Mouse (Mus musculus): ENCODE measurements around the gene Scyl2. TPM values are rescaled to one million over a fixed set of nuclear protein-coding genes. Genes with fewer than 3 reads are reported as not detected.

The Scyl2 gene
- total and polyA plus RNA-seq, 3 experiments, result 15.1 to 17.4 (median 17.2) TPM

- DNase-seq (ENCODE audit: extremely low read depth), result no peak
- Histone ChIP-seq H3K4me1 (ENCODE audit: control insufficient read depth in 1 of 2, insufficient read depth in 2 of 2) (no peaks in the 10 kb centered on the region), H3K9me3 (replicated peaks; ENCODE audit: low read length) (no peaks in the 10 kb centered on the region), H3K79me2 (replicated peaks; ENCODE audit: control insufficient read depth, extremely low read depth, insufficient read depth, poor library complexity, severe bottlenecking) (no peaks in the 10 kb centered on the region), H3K27me3 (replicated peaks) (no peaks in the 10 kb centered on the region), H3K36me3 (replicated peaks in 1 of 2; ENCODE audit: control insufficient read depth in 1 of 2, insufficient read depth in 1 of 2, low read length in 1 of 2) (peaks cover 46 to 69% of the 10 kb centered on the region in 2 experiments), H3K4me3 (replicated peaks in 1 of 3; ENCODE audit: low read depth in 2 of 3, low read length in 2 of 3, poor library complexity in 1 of 3) (no peak overlapping the region), H3K9ac (ENCODE audit: insufficient read depth, low read depth) (no peak overlapping the region), H3K4me2 (ENCODE audit: insufficient read depth, low read depth, poor library complexity, severe bottlenecking) (no peak overlapping the region), H3K27ac (ENCODE audit: insufficient read depth, low read depth) (no peak overlapping the region)
- dilution Hi-C loops (cut with MboI; ENCODE audit: extremely low pct_ligation_motif_present, extremely low pct_unique_long_range_greater_than_20kb, low sequenced_read_pairs) (no loop called here), in situ Hi-C loops (cut with MboI; ENCODE audit: low pct_ligation_motif_present, low pct_unique_long_range_greater_than_20kb, low sequenced_read_pairs) (no loop called here)
- TF ChIP-seq CHD1 (IDR thresholded peaks at IDR 0.05; ENCODE audit: low read depth, low read length), result no peak
- no peak for TF ChIP-seq ZC3H11A (IDR thresholded peaks at IDR 0.05; ENCODE audit: low read depth, low read length)
- TF ChIP-seq SMC3 (IDR thresholded peaks at IDR 0.05; ENCODE audit: low read depth, low read length), result no peak
- no peak for TF ChIP-seq USF2 (conservative IDR thresholded peaks at IDR 0.05; ENCODE audit: low read depth, low read length)
- TF ChIP-seq EP300 (IDR thresholded peaks at IDR 0.05; ENCODE audit: low read length), result no peak
- TF ChIP-seq NRF1 (IDR thresholded peaks at IDR 0.05; ENCODE audit: low read depth, low read length), result no peak
- no peak for TF ChIP-seq BHLHE40 (IDR thresholded peaks at IDR 0.05; ENCODE audit: low read depth, low read length)
- no peak for TF ChIP-seq E2F4 (IDR thresholded peaks at IDR 0.05; ENCODE audit: insufficient replicate concordance, low read depth, low read length)
- TF ChIP-seq UBTF (IDR thresholded peaks at IDR 0.05; ENCODE audit: low read depth, low read length), result no peak
- no peak for TF ChIP-seq ZMIZ1 (IDR thresholded peaks at IDR 0.05; ENCODE audit: low read depth, low read length)
- TF ChIP-seq TBP (conservative IDR thresholded peaks at IDR 0.05; ENCODE audit: low read depth, low read length), result no peak
- no peak for TF ChIP-seq KAT2A (IDR thresholded peaks at IDR 0.05; ENCODE audit: insufficient replicate concordance, low read length)
- TF ChIP-seq ZKSCAN1 (IDR thresholded peaks at IDR 0.05; ENCODE audit: borderline replicate concordance, low read depth, low read length), result no peak
- no peak for TF ChIP-seq RAD21 (IDR thresholded peaks at IDR 0.05; ENCODE audit: low read depth, low read length)
- no peak for TF ChIP-seq JUND (conservative IDR thresholded peaks at IDR 0.05; ENCODE audit: low read depth, low read length)
- TF ChIP-seq CTCF (conservative IDR thresholded peaks at IDR 0.05 in 1 of 2, IDR thresholded peaks at IDR 0.05 in 1 of 2; ENCODE audit: low read depth in 2 of 2, low read length in 2 of 2), result no peak
- no peak for TF ChIP-seq MYC (IDR thresholded peaks at IDR 0.05; ENCODE audit: low read depth, low read length)
Measured at GRCm38 (mm10) chr10:89722247-89723195, 36.4 kb upstream of the Scyl2 start.

- H3K4me3 ChIP-seq (replicated peaks in 1 of 3; ENCODE audit: low read depth in 2 of 3, low read length in 2 of 3, poor library complexity in 1 of 3), result no peak overlapping the region
- in situ Hi-C loops (cut with MboI; ENCODE audit: low pct_ligation_motif_present, low pct_unique_long_range_greater_than_20kb, low sequenced_read_pairs), result no loop called here
- no peak overlapping the region for H3K9ac ChIP-seq (ENCODE audit: insufficient read depth, low read depth)
- no peaks in the 10 kb centered on the region for H3K9me3 ChIP-seq (replicated peaks; ENCODE audit: low read length)
- dilution Hi-C loops (cut with MboI; ENCODE audit: extremely low pct_ligation_motif_present, extremely low pct_unique_long_range_greater_than_20kb, low sequenced_read_pairs), result no loop called here
- no peak for TF ChIP-seq NELFE (IDR thresholded peaks at IDR 0.05; ENCODE audit: low read depth, low read length)
- TF ChIP-seq BHLHE40 (IDR thresholded peaks at IDR 0.05; ENCODE audit: low read depth, low read length), result no peak
- TF ChIP-seq USF2 (conservative IDR thresholded peaks at IDR 0.05; ENCODE audit: low read depth, low read length), result no peak
- no peak for TF ChIP-seq RAD21 (IDR thresholded peaks at IDR 0.05; ENCODE audit: low read depth, low read length)
- TF ChIP-seq JUN (IDR thresholded peaks at IDR 0.05; ENCODE audit: insufficient read depth, low read depth, low read length), result no peak
- no peak for TF ChIP-seq CTCF (conservative IDR thresholded peaks at IDR 0.05 in 1 of 2, IDR thresholded peaks at IDR 0.05 in 1 of 2; ENCODE audit: low read depth in 2 of 2, low read length in 2 of 2)
- TF ChIP-seq SIN3A (IDR thresholded peaks at IDR 0.05; ENCODE audit: low read length), result no peak
- TF ChIP-seq CHD2 (IDR thresholded peaks at IDR 0.05; ENCODE audit: low read length), result no peak
- no peak for TF ChIP-seq MYC (IDR thresholded peaks at IDR 0.05; ENCODE audit: low read depth, low read length)
- no peak for TF ChIP-seq GABPA (IDR thresholded peaks at IDR 0.05; ENCODE audit: insufficient replicate concordance, low read depth, low read length)
- no peak for TF ChIP-seq ZNF384 (IDR thresholded peaks at IDR 0.05; ENCODE audit: low read depth, low read length)
- no peak for TF ChIP-seq EP300 (IDR thresholded peaks at IDR 0.05; ENCODE audit: low read length)
- no peak for TF ChIP-seq ETS1 (conservative IDR thresholded peaks at IDR 0.05; ENCODE audit: low read depth, low read length)
- TF ChIP-seq CHD1 (IDR thresholded peaks at IDR 0.05; ENCODE audit: low read depth, low read length), result no peak
- TF ChIP-seq USF1 (IDR thresholded peaks at IDR 0.05; ENCODE audit: low read depth, low read length), result no peak
- TF ChIP-seq RCOR1 (conservative IDR thresholded peaks at IDR 0.05; ENCODE audit: low read depth, low read length), result no peak
- TF ChIP-seq KAT2A (IDR thresholded peaks at IDR 0.05; ENCODE audit: insufficient replicate concordance, low read length), result no peak
- no peak for TF ChIP-seq POLR2AphosphoS2 (IDR thresholded peaks at IDR 0.05; ENCODE audit: low read depth, low read length)
- TF ChIP-seq SMC3 (IDR thresholded peaks at IDR 0.05; ENCODE audit: low read depth, low read length), result no peak
- no peaks in the 10 kb centered on the region for H3K4me1 ChIP-seq (ENCODE audit: control insufficient read depth in 1 of 2, insufficient read depth in 2 of 2)
- no peak overlapping the region for H3K27ac ChIP-seq (ENCODE audit: insufficient read depth, low read depth)
- no peak for DNase-seq (ENCODE audit: extremely low read depth)
- no peaks in the 10 kb centered on the region for H3K27me3 ChIP-seq (replicated peaks)
- H3K4me2 ChIP-seq (ENCODE audit: insufficient read depth, low read depth, poor library complexity, severe bottlenecking), result no peak overlapping the region
- H3K36me3 ChIP-seq (replicated peaks in 1 of 2; ENCODE audit: control insufficient read depth in 1 of 2, insufficient read depth in 1 of 2, low read length in 1 of 2), result peaks cover 40 to 66% of the 10 kb centered on the region in 2 experiments
- no peaks in the 10 kb centered on the region for H3K79me2 ChIP-seq (replicated peaks; ENCODE audit: control insufficient read depth, extremely low read depth, insufficient read depth, poor library complexity, severe bottlenecking)
Measured at GRCm38 (mm10) chr10:89720796-89721195, 34.7 kb upstream of the Scyl2 start.
